Mouse (Mus musculus) myocyte (in vitro differentiated cells): ENCODE results near the gene Lamc3.

Experiments
- CEBPB ChIP-seq: IDR thresholded peaks from 2 replicates; pipeline ENCODE4 v1.6.1; 2011; ENCODE audit warnings: mild to moderate bottlenecking, moderate library complexity; ENCODE audit not compliant: poor library complexity, insufficient read depth, severe bottlenecking
- E2F4 ChIP-seq: IDR thresholded peaks from one replicate; pipeline ENCODE4 v1.6.1; 2011; ENCODE audit warnings: mild to moderate bottlenecking, control low read depth, moderate library complexity; ENCODE audit not compliant: insufficient read depth
- MYOD1 ChIP-seq, 3 experiments: IDR thresholded peaks; one replicate each; pipeline ENCODE4 v1.6.1; 2011; ENCODE audit warnings: control low read depth in 2 of 3, low read depth in 2 of 3, mild to moderate bottlenecking in 2 of 3, moderate library complexity in 1 of 3; ENCODE audit not compliant: insufficient read length in 2 of 3, control insufficient read depth in 1 of 3
- POLR2A ChIP-seq: IDR thresholded peaks from one replicate; pipeline ENCODE4 v1.6.1; 2011; ENCODE audit warnings: low read depth, mild to moderate bottlenecking, control low read depth, moderate library complexity; ENCODE audit not compliant: insufficient read length
- POLR2AphosphoS2 ChIP-seq: IDR thresholded peaks from one replicate; pipeline ENCODE4 v1.6.1; 2011; ENCODE audit warnings: low read depth, control low read depth; ENCODE audit not compliant: insufficient read length
- TCF12 ChIP-seq: IDR thresholded peaks from one replicate; pipeline ENCODE4 v1.6.1; 2011; ENCODE audit warnings: mild to moderate bottlenecking, control low read depth; ENCODE audit not compliant: poor library complexity, insufficient read depth, severe bottlenecking
- USF1 ChIP-seq: IDR thresholded peaks from one replicate; pipeline ENCODE4 v1.6.1; 2011; ENCODE audit warnings: low read depth, mild to moderate bottlenecking, control low read depth, moderate library complexity

- TF ChIP-seq USF1 (no peak), POLR2A (no peak), POLR2AphosphoS2 (no peak), E2F4 (no peak), CEBPB (no peak), TCF12 (peak; percentile 98), MYOD1 (IDR thresholded peaks at IDR 0.05; ENCODE audit: control insufficient read depth in 1 of 3, insufficient read length in 2 of 3, low read depth in 2 of 3) (peak in 2 of 3 experiments; percentile 99)
Observed at GRCm38 (mm10) chr2:31957211-31957610, 70.1 kb downstream of the Lamc3 start.
